ENCODE assay signal across 13 mouse cellular contexts in the genomic region with DNA sequence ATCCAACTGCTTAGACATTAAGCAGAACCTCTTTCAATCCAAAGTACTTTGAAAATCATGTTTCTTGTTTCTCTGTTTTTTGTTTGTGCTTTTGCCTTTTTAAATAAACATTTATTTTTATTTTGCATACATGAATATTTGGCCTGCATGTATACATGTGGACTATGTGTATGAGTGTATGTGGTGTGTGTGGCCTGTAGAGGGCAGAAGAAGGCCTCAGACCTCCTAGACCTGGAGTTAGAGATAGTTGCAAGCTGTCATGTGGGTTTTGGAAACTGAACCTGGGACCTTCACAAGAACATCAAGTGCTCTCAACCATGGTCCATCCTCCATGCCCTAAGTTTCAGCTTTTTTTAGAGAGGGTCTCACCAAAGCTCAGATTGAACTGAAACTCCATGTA. TPM values are rescaled to one million over a fixed set of nuclear protein-coding genes. Genes with fewer than 3 reads are reported as not detected.
DNase-seq lines count a peak whose midpoint lies in the region; ATAC-seq and TF ChIP-seq lines count a peak whose summit lies in the region.
"Had no signal": no experiment of that assay in that cellular context is flagged by ENCODE, and none has a peak within 500 bp of the region (broad histone marks: within the 10 kb centered on the region; RNA-seq: fewer than 3 reads in every experiment).

No protein-coding gene starts in this region.

- H3K4me1 ChIP-seq in intestine, postnatal 0 days (replicated peaks; ENCODE audit: control insufficient read depth, insufficient read depth, low read length), result no peaks in the 10 kb centered on the region
- H3K4me1 ChIP-seq in intestine, embryonic 15.5 days (replicated peaks), result no peaks in the 10 kb centered on the region
- peaks cover 2% of the 10 kb centered on the region for H3K4me1 ChIP-seq in thymus, adult 2 months (replicated peaks; ENCODE audit: control insufficient read depth, insufficient read depth, low read length)
- H3K4me1 ChIP-seq in embryonic fibroblast, embryonic 13.5 days (ENCODE audit: control insufficient read depth, insufficient read depth, low read length), result peaks cover 3% of the 10 kb centered on the region; the same call in 1 of the 2 replicates

- no peak overlapping the region for H3K4me2 ChIP-seq in intestine, postnatal 0 days (replicated peaks; ENCODE audit: low read depth)
- no peak overlapping the region for H3K4me2 ChIP-seq in intestine, embryonic 15.5 days (replicated peaks)

- H3K36me3 ChIP-seq in intestine, postnatal 0 days (ENCODE audit: control insufficient read depth, insufficient read depth), result peaks cover 8% of the 10 kb centered on the region
- peaks cover 7% of the 10 kb centered on the region; the same call in 1 of the 2 replicates for H3K36me3 ChIP-seq in intestine, embryonic 15.5 days
- H3K36me3 ChIP-seq in thymus, adult 2 months (ENCODE audit: control insufficient read depth, insufficient read depth, low read length), result peaks cover 10% of the 10 kb centered on the region; the same call in 1 of the 2 replicates

- ATAC-seq in intestine, postnatal 0 days, result no peak
- no peak for ATAC-seq in intestine, embryonic 15.5 days
- ATAC-seq: forebrain, embryonic 14.5 days had no signal

- no peaks in the 10 kb centered on the region for H3K27me3 ChIP-seq in intestine, postnatal 0 days (replicated peaks; ENCODE audit: control insufficient read depth, insufficient read depth, low read length)
- no peaks in the 10 kb centered on the region for H3K27me3 ChIP-seq in intestine, embryonic 15.5 days (replicated peaks)
- H3K27me3 ChIP-seq in thymus, adult 2 months (ENCODE audit: control insufficient read depth, insufficient read depth, low read length), result no peaks in the 10 kb centered on the region

- H3K27ac ChIP-seq in intestine, postnatal 0 days (ENCODE audit: low read depth, low read length), result no peak overlapping the region
- no peak overlapping the region for H3K27ac ChIP-seq in intestine, embryonic 15.5 days
- no peak overlapping the region for H3K27ac ChIP-seq in thymus, adult 2 months (ENCODE audit: control insufficient read depth, insufficient read depth, low read length)
- no peak overlapping the region for H3K27ac ChIP-seq in embryonic fibroblast, embryonic 13.5 days (ENCODE audit: insufficient read depth, low read length)

- H3K9me3 ChIP-seq in intestine, postnatal 0 days (ENCODE audit: control insufficient read depth), result no peaks in the 10 kb centered on the region
- H3K9me3 ChIP-seq in intestine, embryonic 15.5 days, result no peaks in the 10 kb centered on the region

- no peak overlapping the region for H3K4me3 ChIP-seq in intestine, postnatal 0 days (ENCODE audit: low read depth, low read length)
- H3K4me3 ChIP-seq in intestine, embryonic 15.5 days (replicated peaks), result no peak overlapping the region
- H3K4me3 ChIP-seq in thymus, adult 2 months (ENCODE audit: control insufficient read depth, insufficient read depth, low read length), result no peak overlapping the region
- H3K4me3 ChIP-seq in embryonic fibroblast, embryonic 13.5 days (ENCODE audit: insufficient read depth, low read length), result no peak overlapping the region

- no peak overlapping the region for H3K9ac ChIP-seq in intestine, postnatal 0 days (ENCODE audit: low read depth, low read length)
- H3K9ac ChIP-seq in intestine, embryonic 15.5 days, result no peak overlapping the region

- no peak for TF ChIP-seq POLR2A in thymus, adult 2 months (IDR thresholded peaks at IDR 0.05; ENCODE audit: control insufficient read depth, extremely low read depth, insufficient read depth, low read length, poor library complexity)
- no peak for TF ChIP-seq POLR2A in embryonic fibroblast, embryonic 13.5 days (IDR thresholded peaks at IDR 0.05; ENCODE audit: low read depth, low read length)

- peak; percentile 56 for TF ChIP-seq CTCF in intestine, postnatal 0 days (IDR thresholded peaks at IDR 0.05; ENCODE audit: low read depth)
- no peak for TF ChIP-seq CTCF in thymus, adult 2 months (IDR thresholded peaks at IDR 0.05; ENCODE audit: borderline replicate concordance, control insufficient read depth, extremely low read depth, insufficient read depth, low read length, poor library complexity)
- TF ChIP-seq CTCF in embryonic fibroblast, embryonic 13.5 days (IDR thresholded peaks at IDR 0.05; ENCODE audit: borderline replicate concordance, insufficient read depth, low read length), result 0 out of 2 replicates have a peak, but pooled peaks have one; percentile 6

- peak; percentile 14 for DNase-seq in thymus, postnatal 25 days
- no peak for DNase-seq in thymus, adult 2 months
- DNase-seq in retina, embryonic 14.5 days (ENCODE audit: low spot score), result no peak
- no peak for DNase-seq in embryo, embryonic 10 days (ENCODE audit: low spot score)
- no peak for DNase-seq in kidney, adult 11 months
- DNase-seq: adrenal gland, postnatal 10 days; cerebellum, adult 11 months; kidney, adult 8-10 months; midbrain, embryonic 14.5 days had no signal

RNA-seq across cellular contexts. Expression of gene Trip4, which starts 5.2 kb away (rescaled TPM):
- 13.1 and 13.4 TPM in 2 replicates for polyA plus RNA-seq in intestine, postnatal 0 days (2015; fragmentation: Nextera tagmentation; extraction: Ambion mirVana)
- polyA plus RNA-seq in intestine, embryonic 15.5 days (2015; fragmentation: Nextera tagmentation; extraction: Ambion mirVana), result 23.8 and 24.5 TPM in 2 replicates
- polyA plus RNA-seq in thymus, adult 2 months (2012; rRNA removed), result 10.8 and 12.6 TPM in 2 replicates
- polyA plus RNA-seq in embryonic fibroblast, embryonic 13.5 days (2011; ENCODE audit: insufficient read length, low read depth, missing spikeins), result 40.4 and 44.4 TPM in 2 replicates

RNA-seq across cellular contexts. Expression of gene Csnk1g1, which starts 5.3 kb away (rescaled TPM):
- polyA plus RNA-seq in intestine, postnatal 0 days (2015; fragmentation: Nextera tagmentation; extraction: Ambion mirVana), result 5.7 and 7.2 TPM in 2 replicates
- polyA plus RNA-seq in intestine, embryonic 15.5 days (2015; fragmentation: Nextera tagmentation; extraction: Ambion mirVana), result 11.9 and 12.1 TPM in 2 replicates
- 12.4 and 12.9 TPM in 2 replicates for polyA plus RNA-seq in thymus, adult 2 months (2012; rRNA removed)
- polyA plus RNA-seq in embryonic fibroblast, embryonic 13.5 days (2011; ENCODE audit: insufficient read length, low read depth, missing spikeins), result 64.7 and 70.2 TPM in 2 replicates

RNA-seq across cellular contexts. Expression of gene Pclaf, which starts 13.4 kb away (rescaled TPM):
- 51.6 and 54.5 TPM in 2 replicates for polyA plus RNA-seq in intestine, postnatal 0 days (2015; fragmentation: Nextera tagmentation; extraction: Ambion mirVana)
- polyA plus RNA-seq in intestine, embryonic 15.5 days (2015; fragmentation: Nextera tagmentation; extraction: Ambion mirVana), result 152 and 176 TPM in 2 replicates
- polyA plus RNA-seq in thymus, adult 2 months (2012; rRNA removed), result 51.8 and 73.5 TPM in 2 replicates
- 71.8 and 102 TPM in 2 replicates for polyA plus RNA-seq in embryonic fibroblast, embryonic 13.5 days (2011; ENCODE audit: insufficient read length, low read depth, missing spikeins)
